Mouse (Mus musculus): ENCODE measurements at regions not wholly inside any gene's neighbourhood (a gene's known extent, or its start where the extent isn't known, plus 50 kb on each side); places are given as distances from the start of the nearest gene placed in this dataset.
A peak's percentile ranks its signal among the peaks of the same experiment; 100 is the strongest.

DNA sequence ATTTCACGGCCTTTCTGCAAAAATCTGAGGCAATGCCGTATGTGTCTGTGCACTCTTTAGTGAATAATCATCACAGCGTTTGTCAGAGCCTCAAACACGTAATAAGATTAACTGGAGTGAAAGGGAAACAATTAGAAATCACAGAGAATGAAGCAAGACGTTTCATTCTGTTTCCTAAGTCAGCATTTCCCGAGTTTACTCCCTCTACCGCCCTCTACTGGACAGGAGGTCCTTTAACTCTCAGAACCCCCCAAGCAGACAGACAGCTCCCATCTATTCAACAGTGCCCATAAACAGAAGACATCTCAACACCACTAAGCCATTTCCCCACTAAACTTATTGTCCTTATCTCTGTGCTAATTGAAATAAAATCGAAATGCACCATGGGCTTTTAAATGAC lies 167.5 kb upstream of the Rnd3 start:
- no peak for DNase-seq

DNA sequence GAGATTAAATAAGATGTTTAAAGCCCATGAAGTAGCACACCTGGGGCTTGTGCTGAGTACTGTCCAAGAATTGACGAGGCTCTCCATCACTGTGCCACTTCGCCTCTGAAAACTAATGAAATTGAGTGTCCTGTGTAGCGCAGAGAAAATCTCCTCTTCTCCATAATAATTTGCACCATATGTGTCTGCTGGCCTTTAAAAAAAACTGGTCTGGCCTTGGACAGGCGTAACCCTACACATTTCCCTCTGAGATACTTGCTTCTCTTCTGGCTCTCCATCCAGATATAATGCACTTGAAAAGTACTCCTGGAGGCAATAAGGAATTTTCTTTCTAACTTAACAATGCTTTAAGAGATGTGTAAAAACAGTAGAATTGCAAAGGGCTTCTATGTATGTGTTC lies 164.5 kb upstream of the Rnd3 start:
- no peak for DNase-seq

DNA sequence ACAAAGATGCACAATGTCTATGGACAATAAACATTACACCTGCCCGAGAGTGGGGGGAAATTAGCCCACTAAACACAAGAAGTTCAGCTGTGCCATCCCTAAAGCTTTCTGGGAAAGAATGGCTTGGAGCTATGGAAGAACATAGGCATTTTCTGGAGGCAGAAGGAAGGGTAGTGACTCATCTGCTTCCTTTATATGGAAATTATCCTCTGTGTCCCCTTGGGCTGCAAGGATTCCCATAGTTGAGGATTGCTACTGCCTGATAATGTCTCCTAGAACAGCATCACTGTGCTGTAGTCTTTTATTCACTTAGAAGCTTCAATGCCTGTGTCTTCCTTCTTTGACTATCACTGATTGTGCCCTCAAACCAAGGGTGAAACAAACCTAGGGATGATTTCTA lies 157.3 kb upstream of the Rnd3 start:
- no peak for DNase-seq

DNA sequence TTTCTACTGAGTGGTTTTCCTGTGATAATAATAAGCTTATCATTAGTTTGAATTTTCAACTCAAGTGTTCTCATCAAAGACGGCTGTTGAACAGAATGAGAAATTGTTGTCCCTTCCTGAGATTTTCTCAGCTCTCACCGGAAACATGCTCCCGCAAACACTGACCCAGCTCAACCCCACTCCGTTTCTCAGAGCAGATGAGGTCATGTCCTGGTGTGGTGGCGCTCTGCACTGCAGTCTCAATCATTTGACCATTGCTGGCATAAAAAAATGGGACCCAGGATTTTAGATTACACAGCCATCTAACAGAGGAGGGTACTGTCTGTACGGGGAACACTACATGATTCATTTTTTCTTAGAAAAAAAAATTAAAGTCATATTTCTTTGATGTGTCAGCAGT lies 156.5 kb upstream of the Rnd3 start:
- DNase-seq = peak; percentile 37 to 44

DNA sequence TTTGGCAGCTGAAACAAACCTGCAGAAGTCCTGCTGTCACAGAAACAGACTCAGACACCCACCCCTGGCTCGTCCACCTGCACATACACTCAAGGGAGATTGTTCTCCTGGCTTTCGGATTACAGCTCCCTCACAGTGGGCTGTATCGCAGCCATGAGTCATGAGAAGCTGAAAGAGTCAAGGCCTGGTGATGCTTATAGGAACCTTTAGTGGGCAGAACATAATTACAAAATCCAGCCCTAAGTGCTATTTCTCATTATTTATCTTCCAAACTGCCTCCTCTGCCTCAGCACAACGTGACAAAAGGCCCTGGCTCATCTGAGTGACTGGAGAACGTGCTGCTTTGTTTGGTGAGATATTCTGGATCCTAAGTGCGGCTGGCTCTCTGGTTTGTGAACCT lies 155.8 kb upstream of the Rnd3 start:
- no peak for DNase-seq

DNA sequence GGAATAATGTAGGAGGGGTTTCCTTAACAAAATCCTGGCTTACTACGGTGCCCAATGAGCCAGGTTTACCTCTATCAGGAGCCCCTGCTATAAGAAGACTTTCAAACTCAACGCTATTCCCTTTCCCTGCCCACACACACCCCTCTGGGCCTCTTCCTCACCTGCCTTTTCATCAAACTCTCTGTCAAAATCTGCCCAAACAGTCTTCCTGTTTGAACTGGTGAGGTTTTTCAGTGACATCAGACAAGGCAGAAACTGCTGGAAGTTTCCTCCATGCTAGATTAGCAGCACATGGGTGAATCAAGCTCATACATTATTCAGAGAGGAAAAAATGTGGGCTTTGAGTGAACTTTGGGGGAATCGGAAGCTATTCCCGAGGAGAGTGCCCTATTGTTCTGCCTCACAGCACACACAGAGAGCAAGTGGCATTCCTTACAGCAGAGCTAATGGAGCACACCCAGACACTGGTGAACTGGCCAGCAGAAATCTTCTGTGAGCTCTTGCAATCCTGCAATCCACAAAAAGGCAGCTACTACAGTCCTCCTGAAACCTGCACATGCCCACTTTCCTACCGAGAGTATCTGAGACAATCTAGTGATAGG lies 141.8 kb upstream of the Rnd3 start:
- peak in 1 of 2 experiments; percentile 5 for DNase-seq

DNA sequence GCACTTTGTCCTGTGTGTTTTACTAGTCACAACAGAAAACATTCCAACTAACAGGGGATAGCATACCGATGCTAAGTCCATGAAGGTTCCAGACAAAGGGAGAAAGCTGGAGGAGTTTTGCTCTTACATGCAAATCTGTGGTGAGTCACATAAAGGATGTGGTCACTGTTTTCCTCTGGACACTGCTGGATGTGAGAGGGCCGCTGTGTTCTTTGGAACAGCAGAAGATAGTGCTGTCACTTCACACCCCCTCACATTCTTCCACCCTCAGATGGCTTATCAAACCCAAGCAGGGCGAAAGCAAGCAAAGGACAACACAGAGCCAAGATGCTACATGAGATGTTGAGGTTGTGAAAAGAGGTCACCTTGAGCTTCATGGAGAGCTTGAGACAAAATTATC lies 139.8 kb upstream of the Rnd3 start:
- DNase-seq = no peak

DNA sequence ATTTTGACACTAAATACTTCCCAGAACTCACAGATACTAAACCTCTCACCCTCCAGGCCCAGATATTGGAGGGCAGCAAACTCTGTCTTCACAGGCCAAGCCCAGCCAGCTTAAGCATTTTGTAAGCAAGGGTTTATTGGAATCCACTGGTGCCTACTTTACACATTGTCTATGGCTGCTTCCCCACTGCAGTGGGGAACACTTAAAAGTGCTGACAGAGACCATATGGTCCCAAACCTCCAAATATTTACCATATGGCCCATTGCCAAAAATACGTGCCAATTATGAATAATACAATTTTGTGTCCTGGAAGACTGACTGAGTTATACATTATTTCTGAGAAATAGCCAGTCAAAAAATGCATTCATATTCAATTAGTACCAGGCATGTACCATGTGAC lies 136.7 kb upstream of the Rnd3 start:
- DNase-seq = no peak

DNA sequence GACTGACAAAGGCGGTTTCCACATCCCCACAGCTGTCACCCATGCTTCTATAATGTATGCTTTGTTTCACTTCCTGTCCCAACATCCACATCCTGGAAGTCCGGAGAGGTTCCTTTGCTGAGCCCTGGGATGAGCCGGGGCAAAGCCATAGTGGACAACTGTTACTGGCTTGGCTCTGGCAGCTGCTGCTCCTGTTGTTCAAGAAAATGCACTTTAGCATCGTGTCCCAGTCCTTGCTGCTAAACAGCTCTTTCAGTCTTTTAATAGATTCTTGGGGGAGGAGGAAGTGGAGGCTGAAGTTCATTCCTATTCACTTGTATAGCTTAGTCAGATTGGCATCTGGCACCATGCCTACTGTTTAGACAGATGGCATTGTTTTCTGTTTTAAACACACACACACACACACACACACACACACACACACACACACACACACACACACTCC lies 135.9 kb upstream of the Rnd3 start:
- DNase-seq = no peak

DNA sequence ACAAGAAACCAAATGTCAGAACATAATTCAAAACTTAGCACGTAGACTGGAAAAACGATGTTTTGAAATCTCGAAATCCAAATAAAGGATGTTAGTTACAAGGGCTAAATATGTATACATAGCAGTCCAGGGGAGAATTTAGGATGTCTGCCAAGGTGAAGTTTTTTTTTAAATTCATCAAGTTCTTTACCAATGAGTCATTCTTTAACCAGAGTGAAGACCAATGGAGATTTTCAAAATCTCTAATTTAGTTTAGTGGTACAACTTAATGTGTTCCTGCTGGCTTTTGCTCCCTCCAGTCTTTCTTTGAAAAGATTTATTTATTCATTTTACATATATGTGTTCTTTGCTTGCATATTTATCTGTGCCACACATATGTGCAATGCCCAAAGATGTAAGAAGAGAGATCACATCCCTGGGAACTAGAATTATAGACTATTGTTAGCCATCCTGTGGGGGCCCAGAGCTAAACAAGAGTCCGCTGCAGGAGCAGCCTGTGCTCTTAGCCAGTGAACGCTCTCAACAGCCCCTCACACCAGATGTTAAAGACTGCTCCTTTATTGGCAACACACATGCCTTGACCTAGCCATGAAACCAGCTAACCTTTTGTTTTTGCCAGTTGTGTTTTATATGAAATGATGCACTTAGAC lies 130.6 kb upstream of the Rnd3 start:
- DNase-seq = no peak

DNA sequence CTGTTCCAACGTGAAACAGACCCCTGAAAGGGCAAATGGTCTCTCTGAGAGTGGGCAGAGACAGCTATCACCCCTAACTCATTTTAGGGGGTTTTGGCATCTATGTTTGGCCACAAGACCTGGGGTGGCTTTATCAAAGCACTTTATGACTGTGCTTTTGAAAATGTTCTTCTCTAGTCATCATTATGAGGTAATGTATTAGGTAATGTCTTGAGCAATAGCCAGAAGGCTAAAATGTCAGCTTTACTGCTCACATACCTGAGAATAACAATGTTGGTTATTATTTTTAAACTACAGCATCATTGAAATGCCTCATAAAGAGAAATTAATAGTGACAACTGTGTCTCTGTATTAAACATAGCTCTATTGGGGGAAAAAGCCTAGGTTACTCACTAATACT lies 129.9 kb upstream of the Rnd3 start:
- DNase-seq = no peak

DNA sequence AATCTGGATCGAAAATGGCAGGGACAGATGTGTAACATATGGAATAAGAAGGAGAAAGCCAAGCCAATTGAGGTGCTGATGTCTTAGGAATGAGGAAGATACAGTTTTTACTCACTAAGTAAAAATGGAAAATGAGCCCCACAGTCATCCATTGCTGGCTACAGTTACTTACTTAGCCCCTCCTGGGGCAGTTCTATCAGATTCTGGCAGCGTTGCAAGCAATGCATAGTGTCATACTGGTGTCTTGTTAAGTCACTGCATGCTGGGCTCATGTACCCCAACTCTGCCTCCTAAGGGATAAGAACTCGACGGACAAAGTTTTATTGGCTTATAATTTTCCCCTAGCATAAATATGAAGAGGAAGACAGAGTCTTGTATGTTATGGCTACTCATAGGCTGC lies 129.4 kb upstream of the Rnd3 start:
- no peak for DNase-seq

DNA sequence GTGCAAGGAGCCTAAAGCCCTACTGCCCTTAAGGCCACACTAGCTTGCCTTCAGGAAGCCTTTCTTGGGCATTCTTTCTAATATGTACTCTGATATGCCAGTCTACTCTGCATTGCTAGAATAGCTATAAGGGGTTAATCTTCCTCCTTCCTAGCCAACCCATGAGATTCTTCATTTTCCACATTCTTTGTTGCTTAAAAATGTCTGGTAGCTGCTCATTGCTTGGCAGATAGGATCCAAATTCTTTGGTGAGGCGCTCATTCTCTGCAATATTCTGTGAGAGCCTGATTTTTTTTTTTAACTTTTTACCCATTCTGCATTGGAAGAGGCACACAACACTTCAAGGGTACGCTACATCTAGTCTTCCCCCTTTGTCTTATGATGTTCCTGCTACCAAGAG lies 127.7 kb upstream of the Rnd3 start:
- DNase-seq = no peak

DNA sequence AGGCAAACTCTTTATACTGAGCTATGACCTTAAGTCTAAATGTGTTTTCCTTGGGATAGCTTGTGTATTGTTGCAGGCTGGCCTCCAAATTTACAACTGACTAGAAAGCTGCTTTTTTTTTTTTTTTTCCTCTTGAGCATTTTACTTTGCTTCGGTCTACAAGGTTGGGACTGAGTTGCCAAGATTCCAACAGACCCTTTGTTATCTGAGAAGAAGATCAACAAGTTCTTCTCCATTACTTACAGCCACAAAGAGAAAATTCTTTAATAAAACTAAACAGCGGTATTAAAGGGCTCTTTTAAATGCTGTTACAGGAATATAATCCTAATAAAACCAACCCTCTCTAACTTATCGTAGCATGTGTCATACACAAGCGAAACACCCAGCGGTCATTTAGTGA lies 124.4 kb upstream of the Rnd3 start:
- DNase-seq = no peak

DNA sequence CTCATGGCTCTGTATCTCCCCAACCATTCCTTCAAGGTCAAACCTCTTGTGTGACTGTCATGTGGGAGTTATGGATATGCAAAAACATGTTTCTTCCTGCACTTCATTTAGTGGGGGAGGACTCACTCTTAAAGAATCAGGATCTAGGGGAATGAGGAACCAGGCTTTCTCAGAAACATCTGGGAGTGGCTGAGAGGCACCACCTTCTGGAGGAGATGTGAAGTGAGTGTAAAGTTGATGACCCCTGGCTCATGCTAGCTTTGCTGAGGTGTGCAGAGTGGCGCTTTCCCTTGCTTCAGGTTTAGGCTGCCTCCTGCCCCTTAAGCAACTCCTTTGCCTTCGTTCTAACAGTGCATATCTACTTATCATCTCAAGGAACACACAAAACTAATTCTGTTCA lies 119.6 kb upstream of the Rnd3 start:
- peak; percentile 4 to 8 for DNase-seq

DNA sequence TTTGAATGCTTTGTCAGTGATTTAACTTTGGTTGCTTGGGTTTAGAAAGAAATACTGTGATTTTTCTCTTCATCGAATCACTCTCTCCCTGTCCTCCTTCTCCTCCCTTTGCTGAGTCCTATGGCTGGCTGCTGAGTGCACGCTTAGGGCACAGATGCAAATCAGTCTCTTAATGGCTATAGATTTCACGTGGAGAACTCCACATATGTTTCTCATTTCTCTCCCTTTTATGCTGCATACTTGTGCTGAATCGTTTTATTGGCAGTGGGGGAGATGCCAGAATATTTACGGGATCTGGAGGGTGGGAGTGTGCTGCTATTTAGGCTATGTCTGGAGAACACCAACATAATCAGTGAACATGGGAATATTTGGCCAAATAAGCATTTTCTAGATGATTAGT lies 118.8 kb upstream of the Rnd3 start:
- no peak for DNase-seq

DNA sequence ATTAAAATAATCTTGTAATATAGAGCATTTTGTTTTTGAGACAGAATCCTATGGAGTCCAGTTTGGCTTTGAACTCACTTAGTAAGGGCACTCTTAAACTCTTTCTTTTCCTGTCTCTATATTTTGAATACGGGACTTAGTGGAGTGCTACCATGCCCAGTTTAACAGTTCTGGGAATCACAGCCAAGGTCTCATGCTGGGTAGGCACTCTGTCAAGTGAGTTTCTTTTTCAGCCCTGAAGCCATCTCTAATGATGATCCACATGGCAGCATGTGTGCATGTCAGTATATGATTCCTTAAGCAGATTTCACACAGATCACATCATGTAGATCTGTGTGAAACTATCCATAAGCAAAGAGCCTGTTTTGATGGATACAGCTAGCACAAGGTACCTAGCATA lies 113.6 kb upstream of the Rnd3 start:
- no peak for DNase-seq

DNA sequence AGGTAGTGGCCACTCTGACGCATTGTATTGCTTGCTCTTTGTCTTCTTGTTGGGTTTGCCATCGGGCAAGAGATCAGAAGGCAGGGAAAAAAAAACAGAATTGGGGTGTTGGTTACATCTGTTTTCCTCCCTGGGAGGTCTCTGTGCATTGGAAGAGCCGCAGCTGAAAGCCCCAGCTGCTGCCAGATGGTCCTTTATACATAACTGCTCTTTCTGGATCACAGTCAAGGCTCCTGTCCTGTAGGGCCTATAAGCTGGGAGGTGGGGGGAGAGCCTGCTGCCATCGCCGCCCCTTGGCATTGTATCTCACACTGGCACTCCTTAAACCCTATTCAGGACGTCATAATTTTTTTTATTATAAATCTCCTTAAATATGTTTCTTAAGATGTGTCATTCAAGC lies 101.9 kb upstream of the Rnd3 start:
- DNase-seq = no peak

DNA sequence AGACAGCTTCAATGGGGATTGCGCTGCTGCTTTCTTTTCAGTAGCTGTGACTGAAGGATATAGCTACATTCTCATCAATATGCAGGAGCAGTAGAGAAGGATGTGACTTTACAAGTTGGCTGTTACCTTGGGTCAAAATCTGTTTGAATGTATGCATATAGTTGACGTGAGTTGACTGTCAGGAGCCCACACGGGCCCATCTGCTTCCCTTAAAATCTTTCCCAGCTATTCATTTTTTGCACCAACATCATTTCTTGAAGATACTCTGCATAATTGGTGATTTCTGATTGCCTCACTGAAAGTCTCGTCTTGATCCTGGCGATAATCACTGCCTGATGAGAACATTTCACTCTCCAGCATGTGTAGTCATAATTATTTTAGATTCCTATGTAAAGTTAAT lies 92.7 kb upstream of the Rnd3 start:
- no peak for DNase-seq

DNA sequence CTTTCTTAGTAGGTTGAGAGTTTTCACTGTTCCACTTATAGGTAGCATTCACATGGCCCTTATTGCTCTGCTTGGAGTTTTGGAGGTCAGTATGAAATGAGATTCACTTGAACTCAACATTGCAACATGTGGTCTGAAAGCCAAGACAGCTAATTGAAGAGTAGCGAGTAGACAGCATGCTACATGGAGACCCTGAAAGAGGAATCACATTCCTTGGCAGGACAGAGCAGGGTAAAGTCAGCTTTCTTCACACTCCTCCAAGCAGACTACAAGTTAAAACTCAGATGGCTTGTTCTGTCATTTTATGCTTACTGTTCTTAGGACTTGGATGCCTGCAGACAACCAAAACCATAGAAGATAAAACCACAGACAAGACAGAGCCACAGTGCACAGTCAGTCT lies 91.1 kb upstream of the Rnd3 start:
- no peak for DNase-seq

DNA sequence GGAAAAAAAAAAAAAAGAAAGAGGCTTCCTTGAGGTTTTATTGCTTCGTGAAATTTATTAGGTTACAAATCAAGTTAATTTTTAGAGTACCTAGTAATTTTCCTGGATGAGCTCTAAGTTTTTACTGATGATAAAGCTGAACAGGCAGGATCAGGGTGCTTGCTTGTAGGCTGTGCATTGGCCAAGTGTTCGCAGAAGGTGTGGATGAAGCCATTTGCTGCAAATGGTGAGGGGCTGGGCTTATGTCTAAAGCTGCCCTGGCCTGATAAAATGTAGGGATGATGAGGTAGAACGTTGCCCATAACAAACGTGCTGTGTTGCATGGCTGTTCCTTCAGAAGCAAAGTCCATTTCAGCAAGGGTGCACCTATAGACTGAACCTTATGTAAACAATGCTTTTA lies 90.1 kb upstream of the Rnd3 start:
- DNase-seq = no peak

DNA sequence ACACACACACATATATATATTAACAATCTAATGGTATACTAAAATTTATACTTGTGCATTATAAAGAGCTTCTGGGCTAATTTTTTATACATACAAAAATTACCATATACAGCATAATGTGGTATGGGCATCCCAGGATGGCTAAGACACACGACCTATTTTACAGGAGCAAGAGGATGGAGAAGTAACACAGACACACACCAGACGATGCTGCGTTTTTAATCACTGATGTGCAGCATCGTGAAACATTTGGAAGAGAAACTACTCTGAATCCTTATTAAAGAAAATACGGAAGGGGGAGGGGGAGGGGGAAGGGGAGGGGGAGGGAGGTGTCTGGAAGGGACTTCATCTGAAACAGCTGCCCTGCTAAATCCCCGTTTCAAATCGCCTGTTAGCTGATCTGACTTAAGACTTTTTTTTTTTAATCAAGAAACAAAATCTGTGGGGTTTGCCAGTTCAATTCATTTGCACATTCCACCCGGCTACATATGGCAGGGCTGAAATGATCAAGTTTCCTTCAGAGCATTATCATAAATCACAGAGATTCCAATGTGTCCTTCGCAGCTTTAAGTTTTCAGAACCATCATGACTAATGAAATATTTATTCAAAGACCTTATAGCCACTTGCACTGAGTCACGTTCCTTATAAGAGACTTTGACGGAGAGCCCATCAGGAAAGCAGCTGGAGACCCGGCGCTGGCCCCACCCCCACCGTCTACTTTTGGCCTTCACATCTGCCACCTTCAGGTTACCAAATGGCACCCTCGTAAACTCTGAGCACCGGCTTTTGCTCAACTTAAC lies 89.4 kb upstream of the Rnd3 start:
- DNase-seq = no peak

DNA sequence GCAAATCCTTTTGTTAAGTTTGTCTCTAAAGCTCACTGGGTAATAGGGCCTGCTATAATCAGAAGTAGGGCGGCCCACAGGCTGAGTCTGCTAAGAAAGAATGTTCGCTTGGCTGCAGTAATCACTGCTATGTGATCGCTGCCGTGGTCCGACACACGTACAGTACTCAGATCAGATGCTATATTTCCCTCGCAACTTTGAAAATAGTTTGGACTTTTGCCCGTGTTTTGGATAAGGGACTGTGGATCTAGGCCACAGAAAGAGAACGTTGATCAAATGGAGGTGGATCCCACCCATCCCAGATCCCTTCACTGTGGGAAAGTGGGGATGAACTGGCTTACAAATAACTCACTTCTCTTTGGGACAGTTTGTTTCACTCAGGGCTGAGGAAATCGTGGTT lies 88.5 kb upstream of the Rnd3 start:
- no peak for DNase-seq

DNA sequence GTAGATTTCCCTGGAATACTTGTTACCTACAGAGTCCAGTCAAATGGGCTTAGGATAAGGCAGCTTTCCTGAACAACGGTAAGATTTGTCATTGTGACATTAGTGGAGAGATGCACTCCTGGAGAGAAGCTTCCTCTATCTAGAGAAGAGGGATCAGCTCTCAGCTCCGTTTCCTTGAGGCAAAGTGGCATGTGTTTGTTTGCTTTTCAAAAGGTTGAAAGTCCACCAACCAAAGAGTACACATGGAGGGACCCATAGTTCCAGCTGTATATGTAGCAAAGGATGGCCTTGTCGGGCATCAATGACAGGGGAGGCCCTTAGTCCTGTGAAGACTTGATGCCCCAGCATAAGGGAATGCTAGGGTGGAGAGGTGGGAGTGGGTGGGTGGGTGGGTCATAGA lies 87.9 kb upstream of the Rnd3 start:
- DNase-seq = no peak

DNA sequence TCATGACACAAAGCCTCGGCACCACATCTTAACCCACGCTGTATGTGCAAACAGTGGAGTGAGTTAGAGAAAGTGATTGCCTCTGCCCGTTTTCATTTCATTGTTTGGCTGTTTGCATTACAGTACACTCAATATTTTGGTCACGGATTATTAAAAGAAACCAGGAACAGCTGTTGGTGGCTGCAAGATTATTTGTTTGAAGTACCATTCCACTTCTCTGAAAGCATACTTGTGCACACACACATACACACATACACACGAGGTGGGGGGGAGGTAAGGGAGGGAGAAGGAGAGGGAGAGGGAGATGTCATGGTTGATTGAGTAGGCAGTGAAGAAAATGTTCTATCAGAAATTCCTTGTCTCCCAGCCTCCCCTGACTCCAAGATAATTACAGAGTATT lies 85.5 kb upstream of the Rnd3 start:
- no peak for DNase-seq
